Mouse (Mus musculus): ENCODE results near the gene Prkce.
A peak's percentile ranks its signal among the peaks of the same experiment; 100 is the strongest.

The Prkce gene

DNA sequence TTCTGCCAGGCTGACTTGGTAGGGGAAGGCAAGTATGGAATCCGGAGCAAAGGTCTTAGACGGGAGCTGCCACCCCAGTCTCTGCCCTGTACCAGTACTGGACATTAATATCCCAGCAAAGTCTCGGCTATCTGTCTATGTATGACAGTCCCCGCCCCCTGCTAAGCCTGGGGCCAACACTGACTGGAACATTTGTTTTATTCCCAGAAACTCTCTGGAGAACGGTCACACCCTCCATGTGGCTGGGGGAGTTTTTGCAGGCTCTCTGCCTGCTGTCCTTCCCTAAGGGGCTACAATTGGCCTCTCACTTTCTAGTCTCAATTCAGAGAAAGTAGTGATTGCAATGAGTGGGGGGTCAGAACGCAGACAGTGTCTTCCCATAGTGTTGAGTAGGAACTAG lies 244.6 kb downstream of the Prkce start:
- ATAC-seq (ENCODE audit: low TSS enrichment) = no peak

DNA sequence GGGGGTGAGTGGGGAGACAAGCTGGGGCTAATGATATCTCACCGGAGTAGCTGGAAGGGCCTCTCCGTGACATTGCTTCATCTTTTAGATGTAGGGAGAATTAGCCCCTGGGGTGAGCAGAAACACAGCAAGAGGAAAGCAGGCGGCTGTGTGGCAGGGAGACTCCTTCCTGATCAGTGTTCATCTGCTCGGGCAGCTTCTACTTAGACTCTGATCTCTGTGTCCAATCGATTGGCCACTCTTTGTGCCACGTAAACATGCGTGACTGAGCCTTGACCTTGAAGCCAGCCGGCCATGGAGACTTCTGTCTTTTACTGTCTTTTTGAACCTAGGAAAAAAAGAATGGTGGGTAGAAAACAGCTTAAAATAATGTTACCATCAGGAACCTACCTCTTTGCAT lies 247.0 kb downstream of the Prkce start:
- no peak for ATAC-seq (ENCODE audit: low TSS enrichment)

DNA sequence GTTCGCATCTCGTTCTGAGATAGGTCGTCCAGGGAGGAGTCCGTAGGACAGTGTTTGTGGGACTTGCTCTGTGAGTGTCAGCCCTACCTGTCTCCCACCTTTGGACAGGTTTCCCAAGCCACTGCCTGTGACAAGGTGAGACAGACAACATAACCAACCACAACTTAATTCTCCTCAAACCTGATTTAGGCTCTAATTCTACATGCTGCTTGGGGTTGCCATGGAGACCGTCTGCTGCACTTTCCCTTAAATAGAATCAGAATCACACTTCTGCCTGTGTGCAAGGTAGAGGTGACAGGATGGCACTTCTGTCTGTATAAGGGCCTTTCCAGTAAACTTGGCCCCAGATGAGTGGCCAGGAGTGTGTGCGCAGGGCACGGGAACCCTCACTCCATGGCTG lies 248.4 kb downstream of the Prkce start:
- peak; percentile 53 for ATAC-seq (ENCODE audit: low TSS enrichment)

DNA sequence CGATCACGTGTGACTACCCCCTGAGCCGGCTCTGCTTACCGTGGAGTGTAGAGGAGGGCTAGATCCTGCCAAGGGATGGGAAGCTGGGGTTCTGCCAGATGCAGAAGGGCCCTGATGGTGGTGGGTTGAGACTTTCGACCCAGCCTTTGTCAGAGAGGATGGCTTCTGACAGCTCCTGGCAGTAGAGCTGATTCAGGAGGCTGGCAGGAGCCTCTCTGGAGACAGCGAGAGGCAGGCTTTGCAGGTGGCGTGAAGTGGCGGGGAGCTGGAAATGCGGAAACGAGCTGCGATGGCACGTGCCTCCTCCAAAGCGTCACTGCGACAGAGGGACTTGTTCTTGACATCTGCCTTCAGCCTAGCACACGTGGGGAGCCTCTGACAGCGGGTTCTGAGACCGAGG lies 250.7 kb downstream of the Prkce start:
- peak; percentile 8 for ATAC-seq (ENCODE audit: low TSS enrichment)

DNA sequence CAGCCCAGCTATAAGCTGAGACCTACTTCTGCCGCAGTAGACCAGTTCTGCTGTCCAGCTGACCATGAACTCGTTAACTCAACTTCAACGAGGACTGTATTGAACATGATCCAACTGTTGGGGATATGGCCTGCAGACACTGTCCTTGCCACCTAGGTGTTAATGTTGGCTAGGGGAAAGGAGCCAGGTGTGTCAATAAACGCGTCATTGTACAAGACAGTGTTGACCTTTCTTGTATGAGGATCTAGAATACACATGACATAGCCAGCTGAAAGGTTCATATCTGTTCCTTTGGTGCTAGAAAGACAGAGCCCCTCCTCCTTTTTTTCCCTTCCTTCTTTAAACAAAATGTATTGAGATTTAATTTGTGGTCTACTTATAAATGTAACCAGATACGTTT lies 251.6 kb downstream of the Prkce start:
- ATAC-seq (ENCODE audit: low TSS enrichment) = no peak

DNA sequence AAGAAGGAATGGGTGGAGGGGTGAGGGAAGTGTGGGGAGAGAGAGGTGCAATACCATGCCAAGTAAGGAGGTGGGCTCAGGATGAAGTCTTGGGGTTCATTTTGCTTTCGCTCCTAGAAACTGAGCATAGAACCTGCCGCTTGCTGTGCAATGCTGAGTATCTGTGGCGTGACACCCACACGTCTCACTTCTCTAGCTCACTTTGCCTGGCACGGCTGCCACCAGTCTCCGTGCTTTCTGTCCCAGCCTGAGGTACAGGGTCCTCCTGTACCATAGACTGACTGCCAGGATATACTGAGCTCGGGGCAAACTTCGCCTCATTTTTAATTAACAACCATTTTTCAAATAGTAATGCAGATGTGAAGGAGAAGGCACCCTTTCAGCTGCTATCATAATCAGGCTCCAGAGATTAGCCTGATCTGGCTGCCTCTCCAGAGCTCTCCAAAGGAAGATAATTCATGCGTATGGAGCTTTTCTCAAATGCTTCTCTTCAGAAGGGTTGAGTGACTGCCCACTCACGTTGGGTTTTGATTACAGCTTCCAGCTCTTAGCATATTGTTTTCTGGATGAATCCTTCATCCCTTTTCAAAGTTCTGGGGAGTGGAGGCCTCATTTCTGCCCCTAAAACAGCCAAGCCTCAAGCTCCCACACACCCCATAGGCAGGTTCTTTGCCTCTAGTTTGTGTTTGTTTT lies 253.2 kb downstream of the Prkce start:
- ATAC-seq (ENCODE audit: low TSS enrichment) = peak; percentile 74

DNA sequence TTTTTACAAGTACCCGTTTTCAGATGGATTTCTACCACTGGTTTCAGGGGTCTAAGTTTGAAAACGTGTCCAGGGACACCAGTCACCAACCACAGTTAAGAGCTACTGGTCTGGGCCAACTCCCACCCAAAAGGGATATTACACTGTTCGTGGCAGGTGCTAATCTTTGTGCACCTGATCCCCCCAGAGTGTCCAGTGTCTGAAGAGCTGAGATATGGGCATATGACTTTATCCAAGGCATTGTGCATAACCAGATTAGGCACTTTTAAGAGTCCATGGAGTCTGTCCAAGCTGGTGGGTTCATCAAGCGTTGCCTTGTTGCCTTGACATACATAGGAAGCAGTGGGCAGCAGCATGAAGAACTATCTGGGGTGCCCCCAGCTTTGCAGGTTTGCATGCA lies 254.4 kb downstream of the Prkce start:
- no peak for ATAC-seq (ENCODE audit: low TSS enrichment)

DNA sequence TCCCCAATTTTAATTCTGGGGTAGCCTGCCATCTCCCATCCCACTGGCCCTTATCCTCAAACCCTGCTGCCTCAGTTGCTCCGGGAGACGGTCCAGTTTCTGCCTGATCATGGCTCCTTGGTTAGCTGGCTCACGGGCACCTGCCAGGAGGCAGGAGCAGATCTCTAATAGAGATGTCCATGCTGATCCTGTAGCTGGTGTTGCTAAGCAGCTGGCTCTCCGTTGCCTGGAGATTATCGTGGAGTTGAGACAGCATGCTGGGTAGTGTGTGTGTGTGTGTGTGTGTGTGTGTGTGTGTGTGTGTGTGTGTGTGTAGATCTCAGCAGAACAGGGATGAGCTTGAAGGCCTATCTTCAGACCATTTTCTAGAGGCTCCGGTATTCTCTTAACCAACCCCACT lies 262.3 kb downstream of the Prkce start:
- ATAC-seq (ENCODE audit: low TSS enrichment) = no peak

DNA sequence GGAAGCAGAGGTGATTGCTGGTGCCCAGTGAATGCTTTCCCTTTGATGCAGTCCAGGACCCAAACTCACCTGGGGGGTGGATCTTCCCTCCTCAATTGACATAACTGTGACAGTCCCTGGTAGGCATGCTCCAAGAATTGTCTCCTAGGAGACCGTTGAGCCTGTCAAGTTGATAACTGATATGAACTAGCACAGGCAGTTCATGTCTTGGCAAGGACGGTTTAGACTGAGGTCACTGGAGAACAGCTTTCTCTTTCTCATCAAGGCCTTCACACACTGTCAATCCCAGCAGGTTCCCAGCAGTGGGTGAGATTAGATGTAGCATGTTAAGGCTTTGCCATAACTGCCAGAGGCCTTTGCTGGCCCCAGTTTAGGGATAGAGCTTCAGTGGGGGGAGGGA lies 265.5 kb downstream of the Prkce start:
- no peak for ATAC-seq (ENCODE audit: low TSS enrichment)

DNA sequence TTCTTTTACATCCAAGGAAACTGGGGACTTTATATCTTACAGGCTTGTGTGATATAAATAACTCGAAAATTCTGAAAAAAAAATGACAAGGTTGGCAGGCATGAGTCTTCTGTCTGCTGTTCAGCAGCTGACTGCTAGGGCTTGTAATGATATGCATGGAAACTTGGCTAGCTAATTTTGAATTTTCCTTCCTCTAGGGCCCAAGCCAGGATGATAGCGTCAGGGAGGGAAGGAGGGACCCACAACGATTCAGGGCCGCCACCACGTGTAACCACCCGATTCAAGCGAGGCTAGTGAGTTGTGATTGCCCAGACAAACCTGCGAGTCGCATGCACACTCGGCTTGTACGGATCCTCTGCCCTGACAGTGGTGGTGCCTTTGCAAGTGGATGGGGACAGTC lies 266.2 kb downstream of the Prkce start:
- ATAC-seq (ENCODE audit: low TSS enrichment) = peak; percentile 69

DNA sequence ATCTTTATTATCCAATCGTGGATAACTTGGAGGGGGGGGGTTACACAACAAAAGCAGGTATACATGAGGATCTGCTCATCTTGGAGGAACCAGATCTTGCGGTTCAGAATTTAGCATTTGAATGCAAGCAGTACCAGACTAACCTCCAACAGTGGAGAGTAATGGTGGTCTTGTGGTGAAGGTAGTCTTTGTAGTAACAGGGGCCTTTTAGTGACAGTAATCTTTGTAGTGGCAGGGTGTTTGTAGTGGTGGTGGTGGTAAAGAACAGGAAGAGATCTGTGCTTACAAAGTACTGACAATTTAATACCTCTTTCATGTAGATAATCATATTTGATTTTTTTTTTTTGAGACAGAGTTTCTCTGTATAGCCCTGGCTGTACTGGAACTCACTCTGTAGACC lies 267.2 kb downstream of the Prkce start:
- no peak for ATAC-seq (ENCODE audit: low TSS enrichment)

DNA sequence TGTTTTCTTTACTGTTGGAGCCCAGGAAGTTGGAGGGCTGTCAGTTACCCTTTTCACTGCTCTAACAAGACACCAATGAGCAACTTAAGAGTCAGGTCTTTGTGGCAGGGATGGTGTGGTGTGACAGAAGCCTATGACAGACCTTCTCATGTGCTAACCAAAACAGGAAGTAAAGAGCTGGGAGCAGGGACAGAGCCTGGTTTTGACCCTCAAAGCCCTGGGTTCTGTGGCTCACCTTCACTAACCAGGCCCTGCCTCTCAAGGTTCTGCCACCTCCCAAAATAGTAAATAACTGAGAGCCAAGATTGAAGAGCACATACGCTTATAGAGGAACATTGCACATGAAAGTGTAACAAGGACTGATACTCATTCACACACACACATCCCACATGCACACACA lies 268.0 kb downstream of the Prkce start:
- no peak for ATAC-seq (ENCODE audit: low TSS enrichment)

DNA sequence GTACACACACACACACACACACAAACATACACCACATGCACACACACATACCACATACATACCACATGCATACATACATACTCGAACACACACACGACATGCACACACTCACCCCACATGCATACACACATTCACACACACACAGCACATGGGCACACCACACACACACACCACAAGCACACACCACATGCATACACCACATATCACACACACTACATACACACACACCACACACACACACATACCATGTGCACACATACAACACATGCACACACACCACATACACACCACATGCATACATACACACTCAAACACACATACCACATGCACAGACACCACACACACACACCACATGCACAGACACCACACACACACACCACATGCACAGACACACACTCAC lies 268.4 kb downstream of the Prkce start:
- no peak for ATAC-seq (ENCODE audit: low TSS enrichment)

DNA sequence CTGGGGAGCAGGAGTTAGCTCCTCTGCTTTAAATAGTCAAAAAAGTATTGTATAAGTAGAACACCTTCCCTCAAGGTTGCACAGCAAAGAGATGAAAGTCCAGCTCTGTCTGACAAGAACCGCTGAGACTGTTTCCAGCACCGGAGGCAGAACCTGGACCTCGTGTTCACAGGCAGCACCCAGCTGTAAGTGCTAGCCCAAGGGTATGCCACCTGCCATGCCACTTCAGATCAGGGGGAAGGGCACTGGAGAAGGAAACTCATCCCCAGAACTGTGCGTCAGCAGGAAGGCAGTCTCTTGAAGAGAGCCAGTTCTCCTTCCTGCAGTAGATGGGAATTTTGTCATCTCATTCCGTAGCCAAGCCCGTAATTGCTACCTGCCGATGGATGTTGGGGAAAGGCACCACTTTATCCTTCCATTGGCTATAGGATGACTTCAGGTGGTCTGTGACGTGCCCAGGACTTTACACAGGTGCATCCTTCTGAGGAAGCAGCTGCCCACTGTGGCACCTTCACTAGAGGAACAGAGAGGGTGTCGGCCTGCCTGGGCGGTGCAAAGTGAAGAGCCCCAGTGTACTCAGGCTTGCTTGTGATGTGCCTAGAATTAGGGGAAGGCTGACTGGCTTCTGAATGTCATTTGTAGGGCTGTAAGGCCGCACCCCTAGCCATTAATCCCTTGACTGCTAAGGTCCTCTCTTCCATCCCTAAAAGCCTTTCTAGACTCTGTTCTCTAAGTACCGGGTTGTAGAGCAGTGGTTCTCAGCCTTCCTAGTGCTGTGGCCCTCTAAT lies 269.2 kb downstream of the Prkce start:
- peak; percentile 5; the same call in 1 of the 2 replicates for ATAC-seq (ENCODE audit: low TSS enrichment)

DNA sequence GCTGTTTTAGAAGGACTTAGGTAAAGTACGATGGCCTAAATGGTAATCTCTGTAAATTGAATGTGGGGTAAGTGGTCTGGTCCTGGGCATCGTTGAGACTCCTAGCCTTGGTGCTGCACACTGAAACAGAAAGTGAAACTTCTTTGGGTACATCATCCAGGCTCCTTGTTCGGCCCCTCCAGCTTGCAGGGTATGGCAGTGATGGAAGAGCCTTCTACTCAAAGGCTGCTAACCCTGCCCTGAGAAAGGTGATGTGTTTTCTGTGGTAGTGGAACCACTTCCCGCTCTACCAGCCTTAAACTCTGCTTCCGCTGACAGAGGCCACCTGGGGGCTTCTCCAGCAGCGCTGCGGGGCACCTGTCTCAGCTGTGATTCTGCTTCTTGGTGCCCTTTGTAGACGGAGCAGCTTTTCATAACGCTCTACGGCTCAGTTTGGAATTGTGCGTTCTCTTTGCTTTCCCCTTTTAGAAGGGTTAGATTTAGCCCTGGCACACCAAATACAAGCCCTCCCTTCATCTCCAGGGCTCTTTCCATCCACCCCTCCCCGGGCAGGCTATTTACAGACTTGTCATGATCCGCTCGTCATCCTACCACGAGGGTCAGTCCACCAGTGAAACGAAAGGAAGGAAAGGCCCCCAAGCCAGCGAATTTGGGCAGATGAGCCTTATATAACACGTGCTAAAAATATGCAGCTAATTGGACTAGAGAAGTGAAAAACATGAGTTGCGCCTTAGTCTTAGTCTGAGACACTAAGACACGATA lies 270.1 kb downstream of the Prkce start:
- ATAC-seq (ENCODE audit: low TSS enrichment) = peak; percentile 66

DNA sequence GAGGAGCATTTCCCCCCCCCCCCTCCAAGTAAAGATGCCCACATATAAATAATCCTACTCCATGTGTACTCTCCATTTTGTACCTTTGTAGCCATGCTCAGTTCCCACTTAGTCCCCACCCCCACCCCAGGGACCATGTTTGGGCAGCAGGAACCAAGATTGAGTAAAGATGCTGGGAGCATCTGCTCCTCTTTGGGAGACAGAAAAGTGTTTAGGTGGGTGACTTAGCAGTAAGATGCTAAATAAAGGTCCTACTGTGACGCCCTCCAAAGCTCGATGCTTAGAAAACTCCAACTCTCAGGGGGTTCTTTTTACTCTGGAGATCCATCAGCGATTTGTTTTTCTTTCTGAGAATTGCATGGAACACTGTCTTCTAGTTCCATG lies 270.7 kb downstream of the Prkce start:
- peak; percentile 43 for ATAC-seq (ENCODE audit: low TSS enrichment)

DNA sequence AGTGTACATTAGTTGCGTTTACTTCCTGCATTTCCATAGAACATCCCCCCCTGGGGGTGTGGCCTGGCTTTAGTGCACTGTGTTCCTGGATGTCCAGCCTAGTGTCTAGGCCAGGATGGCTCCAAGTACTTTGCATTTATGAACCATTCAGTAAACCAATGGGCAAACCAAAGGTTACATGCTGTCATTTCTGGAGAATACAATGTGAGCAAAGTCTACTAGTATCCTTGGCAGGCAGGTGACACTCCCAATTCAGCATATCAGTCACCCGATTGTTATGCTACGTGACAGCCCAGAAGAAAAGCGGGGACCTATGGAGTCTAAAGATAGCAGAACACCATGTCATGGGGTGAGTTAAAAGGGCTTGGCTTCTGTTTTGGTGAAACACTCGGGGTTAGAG lies 271.2 kb downstream of the Prkce start:
- ATAC-seq (ENCODE audit: low TSS enrichment) = no peak

DNA sequence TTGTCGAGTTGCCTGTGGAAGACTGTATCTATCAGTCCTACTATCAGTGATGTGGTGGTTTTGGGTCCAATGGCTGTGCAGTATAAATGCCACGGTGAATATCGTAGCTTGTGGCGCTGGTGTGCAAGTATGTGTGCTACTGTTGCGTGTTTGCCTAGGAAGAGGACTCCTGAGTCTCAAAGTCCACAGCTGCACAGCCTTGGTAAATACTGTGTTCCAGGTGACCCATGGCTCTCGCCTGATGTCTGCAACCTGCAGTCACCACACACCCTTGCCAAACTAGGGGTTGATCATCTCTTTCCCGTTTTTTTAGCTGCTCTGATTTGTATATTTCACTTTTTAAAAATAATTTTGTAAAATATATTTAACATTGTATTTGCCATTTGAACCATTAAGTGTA lies 273.5 kb downstream of the Prkce start:
- ATAC-seq (ENCODE audit: low TSS enrichment) = no peak

DNA sequence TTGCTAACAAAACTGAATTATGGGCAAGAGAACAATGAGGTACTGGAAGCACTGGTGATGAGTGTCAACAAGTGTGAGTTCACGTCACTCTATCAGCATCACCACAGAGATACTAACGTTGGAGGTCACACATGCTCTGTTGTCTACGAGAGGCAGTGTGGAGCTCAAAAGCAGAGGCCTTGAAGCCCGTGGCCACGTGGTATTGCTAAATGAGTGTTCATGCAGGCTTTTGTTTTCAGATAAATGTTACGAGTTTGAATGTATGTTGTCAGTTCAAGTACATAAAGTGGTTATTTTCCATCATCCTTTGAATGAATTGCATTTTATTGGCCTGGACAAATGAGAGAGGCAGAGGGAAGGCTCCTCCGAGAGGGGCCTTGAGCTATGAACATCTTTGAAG lies 276.3 kb downstream of the Prkce start:
- no peak for ATAC-seq (ENCODE audit: low TSS enrichment)

DNA sequence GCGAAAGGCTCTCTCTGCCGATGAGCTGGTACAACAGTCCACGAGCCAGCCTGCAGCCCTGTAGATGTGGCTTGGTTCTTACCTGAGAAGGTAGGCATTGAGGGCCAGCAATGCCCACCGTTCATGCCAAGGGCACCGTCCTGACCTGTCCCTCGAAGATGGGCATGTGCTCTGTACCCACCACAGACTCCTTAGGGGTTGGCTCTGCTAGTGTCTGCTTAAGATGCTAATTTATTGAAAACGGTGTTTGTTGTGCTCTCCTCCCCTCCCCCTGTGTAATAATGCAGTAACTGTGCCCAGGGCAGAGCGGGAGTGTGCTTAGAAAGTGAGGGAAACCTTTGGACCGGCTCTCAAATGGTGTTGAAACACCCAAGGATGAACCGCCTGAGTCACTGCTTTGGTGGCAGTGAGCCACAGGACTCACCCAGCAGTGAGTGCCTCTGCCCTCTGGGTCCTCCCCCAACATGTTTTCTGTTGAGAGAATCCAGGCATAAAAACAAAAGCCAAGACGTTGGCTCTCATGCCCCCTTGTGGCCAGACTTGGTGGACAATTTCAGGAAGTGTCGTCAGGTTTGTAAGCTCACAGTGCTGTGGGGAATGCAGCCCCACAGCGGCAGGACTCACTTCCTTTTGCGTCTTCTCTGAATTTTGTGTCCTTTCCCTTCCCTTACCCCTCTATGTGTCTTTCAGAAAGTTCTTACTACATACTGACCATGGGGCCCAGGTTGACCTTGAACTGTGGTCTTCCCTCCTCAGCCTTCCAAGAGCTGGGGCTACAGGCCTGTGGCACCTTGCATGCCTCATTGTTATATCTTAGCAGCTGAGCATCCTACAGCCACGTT lies 277.2 kb downstream of the Prkce start:
- peak; percentile 77 for ATAC-seq (ENCODE audit: low TSS enrichment)

DNA sequence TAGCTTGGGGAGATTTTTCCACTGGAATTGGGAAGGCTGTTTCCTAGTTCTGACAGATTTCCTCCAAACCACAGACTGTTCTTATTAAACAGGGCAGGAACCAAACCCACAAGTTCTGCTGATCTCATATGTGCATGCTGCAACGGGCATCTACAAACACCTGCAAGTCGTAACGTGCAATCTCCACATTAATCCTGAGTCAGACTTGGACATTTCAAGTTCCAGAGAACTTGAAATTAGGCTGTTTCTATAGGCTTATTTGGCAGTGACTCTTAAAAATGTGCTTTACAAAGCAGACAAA lies 277.8 kb downstream of the Prkce start:
- ATAC-seq (ENCODE audit: low TSS enrichment) = no peak

DNA sequence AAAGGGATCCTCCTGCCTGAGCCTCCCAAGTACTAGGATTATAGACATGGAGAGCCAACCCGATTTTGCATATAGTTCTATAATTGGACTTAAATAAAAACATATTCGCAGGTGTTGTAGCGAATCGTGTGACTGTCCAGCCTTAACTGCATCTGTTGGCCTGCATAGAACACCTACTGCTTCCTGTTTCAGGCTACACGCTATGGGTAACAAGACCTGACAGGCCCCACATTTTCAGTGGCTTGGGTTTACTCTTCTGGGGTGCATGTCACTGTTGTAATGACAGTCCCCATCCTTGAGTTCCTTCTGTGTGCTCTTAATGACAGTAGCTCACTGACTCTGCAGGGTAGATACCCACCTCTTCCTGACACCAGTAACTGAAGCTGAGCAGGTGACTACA lies 278.3 kb downstream of the Prkce start:
- no peak for ATAC-seq (ENCODE audit: low TSS enrichment)
